Mouse (Mus musculus) erythroblast, adult 5-6 weeks (primary cell): ENCODE results near the gene H2-T24. TPM values are rescaled to one million over a fixed set of nuclear protein-coding genes. Genes with fewer than 3 reads are reported as not detected.
"Not testable (repeated sequence)": the region's sequence is repeated elsewhere in the genome, so short reads cannot be mapped to it uniquely, and the experiment has no call there.

Experiments
- ATAC-seq: replicated peaks from 2 replicates; pipeline ENCODE4 v1.8.0; 2016; ENCODE audit warnings: moderate number of reproducible peaks, mild to moderate bottlenecking, moderate TSS enrichment, inconsistent platforms; ENCODE audit not compliant: poor library complexity, low FRiP score, severe bottlenecking
- total RNA-seq, 2 experiments: library from RNA; stranded (forward) in 1 of 2; stranded (reverse) in 1 of 2; fragments of 150-400 nt in 1 of 2; fragments of 200-764, 138-1000 nt in 1 of 2; gene quantifications; 2 replicates each; pipeline versions ENCODE4 v1.2.3 to v1.2.4; 2015 to 2017; ENCODE audit warnings: low replicate concordance in 2 of 2

The H2-T24 gene
- total RNA-seq, 2 experiments from 2014 or later: 161 to 609 TPM

DNA sequence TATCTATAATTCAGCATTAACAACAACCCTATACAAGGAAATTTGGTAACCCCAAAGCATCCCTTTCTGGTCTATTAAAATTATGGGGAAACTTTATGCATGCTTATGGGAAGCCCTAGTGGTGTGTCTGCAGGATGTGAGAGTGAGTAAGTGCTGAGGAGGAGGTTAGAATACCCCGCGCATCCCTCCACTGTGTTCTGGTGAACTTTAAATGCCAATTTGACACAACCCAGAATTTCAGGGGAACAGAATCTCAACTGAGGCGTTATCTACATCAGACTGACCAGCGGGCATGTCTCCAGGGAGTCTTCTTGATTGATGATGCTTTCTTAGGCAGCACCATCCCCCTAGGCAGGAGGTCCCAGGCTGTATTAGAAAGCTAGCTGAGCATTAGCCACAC is 5.5 kb upstream of the H2-T24 start:
- ATAC-seq: no peak

- no peak for ATAC-seq
These were observed 4.8 kb upstream of the H2-T24 start for GRCm38 (mm10) chr17:36025197-36025596.

- peak; percentile 38 for ATAC-seq
These were observed 3.6 kb upstream of the H2-T24 start for GRCm38 (mm10) chr17:36023710-36024654.

DNA sequence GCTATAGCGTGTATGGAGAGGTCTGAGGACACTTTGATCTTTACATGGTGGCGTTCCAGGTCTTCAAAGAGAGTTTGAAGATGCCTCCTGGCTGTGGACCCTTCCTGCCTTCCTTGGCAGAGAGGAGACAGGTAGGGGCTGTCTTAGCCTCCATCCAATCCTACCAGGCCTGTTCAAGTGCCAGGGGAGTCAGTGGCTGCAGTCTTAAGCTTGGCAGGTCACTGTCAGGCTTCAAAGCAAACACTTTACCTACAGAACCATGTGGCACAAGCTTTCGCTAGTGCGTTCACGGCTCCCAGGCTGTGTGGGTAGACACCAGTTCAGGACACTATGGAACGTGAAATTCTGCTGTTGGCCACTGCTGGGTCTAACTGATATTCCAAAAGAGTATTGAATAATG is 2.6 kb upstream of the H2-T24 start:
- no peak for ATAC-seq

DNA sequence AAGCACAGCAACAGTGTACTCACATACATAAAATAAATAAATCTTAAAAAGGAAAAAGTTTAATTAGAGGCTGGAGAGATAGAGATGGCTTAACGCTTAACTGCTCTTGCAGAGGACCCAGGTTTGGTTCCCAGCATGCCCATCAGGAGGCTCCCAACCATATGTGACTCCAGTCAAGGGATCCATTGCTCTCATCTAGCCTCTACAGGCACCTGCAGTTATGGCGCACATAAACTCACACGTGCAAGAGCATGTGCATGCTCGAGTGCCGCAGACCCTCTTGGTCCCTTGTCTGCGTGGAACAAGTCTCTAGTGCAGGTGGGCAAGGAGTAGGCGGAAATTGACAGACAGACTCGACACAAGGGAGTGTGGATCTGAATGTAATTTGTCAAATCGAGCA is 1.7 kb upstream of the H2-T24 start:
- no peak for ATAC-seq

DNA sequence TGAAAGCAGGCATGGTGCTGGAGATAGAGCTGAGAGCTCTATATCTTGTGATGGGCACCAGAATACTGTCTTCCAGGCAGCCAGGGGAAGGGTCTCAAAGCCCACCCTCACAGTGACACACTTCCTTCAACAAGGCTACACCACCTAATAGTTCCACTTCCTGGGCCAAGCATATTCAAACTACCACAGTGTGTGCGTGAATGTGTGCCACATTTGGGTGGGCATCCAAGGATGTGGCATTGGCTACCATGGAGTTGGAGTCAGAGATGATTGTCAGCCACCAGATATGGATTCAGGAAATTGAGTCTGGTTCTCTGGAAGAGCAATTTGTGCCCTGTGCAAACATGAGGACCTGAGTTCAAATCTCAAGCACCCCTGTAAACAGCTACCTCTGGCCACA is 949 bp upstream of the H2-T24 start:
- ATAC-seq: no peak

GRCm38 (mm10) chr17:36019519-36019918 is 841 bp downstream of the H2-T24 start:
- ATAC-seq: no peak

DNA sequence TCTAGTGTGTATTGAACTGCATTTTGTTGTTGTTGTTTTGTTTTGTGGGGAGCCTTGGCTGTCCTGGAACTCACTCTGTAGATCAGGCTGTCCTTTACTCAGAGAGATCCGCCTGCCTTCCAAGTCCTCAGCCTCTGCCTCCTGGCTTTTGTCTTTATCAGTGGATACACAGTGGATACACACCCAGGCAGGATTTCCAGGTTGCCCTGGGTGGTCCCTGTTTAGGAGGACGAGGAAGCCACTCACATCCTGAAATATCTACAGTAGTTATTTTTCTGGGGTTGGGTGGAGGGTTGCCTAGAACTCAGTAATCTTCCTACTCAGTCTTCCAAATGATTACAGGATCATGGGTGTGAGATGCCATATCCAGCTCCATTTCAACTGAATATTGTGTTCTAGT is 1.4 kb downstream of the H2-T24 start:
- ATAC-seq: no peak

DNA sequence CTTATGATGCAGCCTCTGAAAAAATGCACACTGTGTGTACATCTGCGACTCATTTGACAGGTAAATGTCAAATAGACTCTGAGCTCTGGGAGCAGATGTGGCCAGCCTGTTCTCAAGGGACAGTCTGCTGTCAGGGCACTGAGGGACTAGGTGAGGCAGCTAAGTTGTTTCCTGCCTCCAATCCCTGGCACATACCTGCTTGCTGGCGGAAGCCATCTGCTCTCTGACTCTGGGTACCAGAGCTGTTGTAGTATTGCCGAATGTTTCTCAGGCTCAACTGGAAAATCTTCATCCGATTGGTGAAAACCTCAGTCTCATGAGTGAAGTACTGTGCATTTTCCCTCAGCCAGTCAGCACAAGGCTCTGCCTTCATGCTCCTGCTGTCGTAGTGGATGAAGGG is 3.3 kb downstream of the H2-T24 start:
- ATAC-seq: no peak

DNA sequence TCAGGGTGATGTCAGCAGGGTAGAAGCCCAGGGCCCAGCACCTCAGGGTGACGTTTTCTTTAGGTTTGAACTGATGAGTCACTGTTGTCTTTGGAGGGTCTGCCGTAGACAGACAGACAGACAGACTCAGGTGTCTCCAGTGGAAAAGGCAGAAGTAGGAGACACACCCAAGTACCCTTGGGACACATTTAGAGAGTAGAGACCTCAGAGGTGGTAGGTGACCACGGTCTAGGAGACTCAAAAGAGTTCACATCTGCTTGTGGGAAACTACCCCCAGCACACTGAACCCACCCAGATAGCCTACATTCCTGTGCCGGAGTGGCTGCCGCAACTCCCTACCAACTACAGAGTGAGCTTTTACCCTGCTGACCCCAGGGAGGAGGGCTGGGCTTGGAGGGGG is 5.4 kb downstream of the H2-T24 start:
- no peak for ATAC-seq

- not testable (repeated sequence) for ATAC-seq
These were observed 16.0 kb downstream of the H2-T24 start for GRCm38 (mm10) chr17:36004409-36004808.

DNA sequence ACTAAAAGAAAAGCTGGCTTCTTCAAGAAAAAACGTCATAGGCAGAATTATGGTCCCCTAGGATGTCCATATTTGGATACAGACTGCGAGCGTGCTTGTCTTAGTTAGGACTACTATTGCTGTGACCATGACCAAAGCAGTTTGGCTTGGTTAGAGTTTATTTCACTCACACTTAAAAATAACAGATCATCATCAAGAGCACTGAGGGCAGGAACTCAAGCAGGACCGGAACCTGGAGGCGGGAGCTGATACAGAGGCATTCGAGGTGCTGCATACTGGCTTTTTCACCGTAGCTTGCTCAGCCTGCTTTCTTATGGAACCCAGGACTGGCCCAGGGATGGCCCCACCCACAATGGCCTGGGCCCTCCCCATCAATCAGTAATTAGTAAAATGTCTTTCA is 17.0 kb downstream of the H2-T24 start:
- ATAC-seq: no peak

DNA sequence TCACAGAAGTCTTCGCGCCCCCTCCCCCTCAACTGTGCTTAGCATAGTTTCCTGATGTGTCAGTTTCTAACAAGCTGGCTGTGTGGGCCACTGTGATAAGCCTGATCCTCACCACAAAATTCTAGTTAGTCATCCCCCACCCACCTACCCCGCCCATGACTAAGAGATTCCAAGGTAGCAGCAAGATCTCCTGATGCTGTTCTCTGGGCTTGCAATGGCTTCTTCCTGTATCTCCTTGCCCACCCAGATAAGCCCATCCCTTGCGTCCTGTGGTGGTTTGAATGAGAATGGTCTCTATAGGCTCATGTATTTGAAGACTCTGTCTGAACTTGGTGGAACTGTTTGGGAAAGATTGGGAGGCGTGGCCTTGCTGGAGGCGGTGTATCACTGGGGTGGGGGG is 18.4 kb downstream of the H2-T24 start:
- peak; percentile 63 for ATAC-seq

DNA sequence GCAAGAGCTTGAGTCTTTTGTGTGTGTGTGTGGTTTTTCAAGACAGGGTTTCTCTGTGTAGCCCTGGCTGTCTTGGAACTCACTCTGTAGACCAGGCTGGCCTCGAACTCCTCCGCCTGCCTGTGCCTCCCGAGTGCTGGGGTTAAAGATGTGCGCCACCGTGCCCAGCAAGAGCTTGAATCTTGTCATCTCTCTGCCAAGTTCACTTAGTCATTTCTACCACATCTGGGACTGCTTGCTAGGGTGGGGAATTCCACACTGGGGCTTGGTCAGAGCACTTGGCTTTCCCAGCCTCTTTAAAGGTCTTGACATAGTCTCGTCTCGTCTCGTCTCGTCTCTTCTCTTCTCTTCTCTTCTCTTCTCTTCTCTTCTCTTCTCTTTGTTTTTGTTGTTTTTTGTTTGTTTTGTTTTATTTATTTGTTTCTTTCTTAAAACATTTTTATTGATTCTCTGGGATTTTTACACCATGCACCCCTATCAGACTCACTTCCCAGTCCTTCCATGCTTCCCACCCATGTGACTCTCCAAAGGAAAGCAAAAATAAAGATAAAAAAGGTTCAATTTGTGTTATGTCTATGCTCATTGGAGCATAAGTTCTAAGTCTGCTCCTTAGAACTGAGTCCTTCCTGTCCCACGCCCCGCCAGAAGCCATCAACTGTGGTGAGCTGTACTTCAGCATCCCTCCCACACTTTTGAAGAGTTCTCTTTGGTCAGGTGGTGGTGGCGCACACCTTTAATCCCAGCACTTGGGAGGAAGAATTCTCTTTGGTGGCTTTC is 19.1 kb downstream of the H2-T24 start:
- ATAC-seq: peak; percentile 43

DNA sequence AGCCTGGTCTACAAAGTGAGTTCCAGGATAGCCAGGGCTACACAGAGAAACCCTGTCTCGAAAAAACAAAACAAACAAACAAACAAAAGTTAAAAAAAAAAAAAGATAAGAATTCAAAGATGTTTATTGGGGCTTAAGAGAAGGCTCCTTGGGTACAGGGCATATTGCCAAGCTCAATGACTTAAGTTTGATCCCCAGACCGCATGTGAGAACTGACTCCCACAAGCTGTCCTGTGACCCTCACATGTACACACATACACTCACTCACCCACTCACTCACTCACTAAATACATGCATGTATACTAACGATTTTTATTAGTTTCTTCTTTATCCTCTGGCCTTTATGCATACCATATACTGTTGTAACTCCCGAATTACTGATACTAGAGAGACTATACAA is 20.0 kb downstream of the H2-T24 start:
- ATAC-seq: peak; percentile 32

GRCm38 (mm10) chr17:35999356-35999755 is 21.0 kb downstream of the H2-T24 start:
- no peak for ATAC-seq

- ATAC-seq: no peak
These were observed 21.6 kb downstream of the H2-T24 start for GRCm38 (mm10) chr17:35998545-35999305.

GRCm38 (mm10) chr17:35997713-35998510 is 22.4 kb downstream of the H2-T24 start:
- ATAC-seq: peak; percentile 59

DNA sequence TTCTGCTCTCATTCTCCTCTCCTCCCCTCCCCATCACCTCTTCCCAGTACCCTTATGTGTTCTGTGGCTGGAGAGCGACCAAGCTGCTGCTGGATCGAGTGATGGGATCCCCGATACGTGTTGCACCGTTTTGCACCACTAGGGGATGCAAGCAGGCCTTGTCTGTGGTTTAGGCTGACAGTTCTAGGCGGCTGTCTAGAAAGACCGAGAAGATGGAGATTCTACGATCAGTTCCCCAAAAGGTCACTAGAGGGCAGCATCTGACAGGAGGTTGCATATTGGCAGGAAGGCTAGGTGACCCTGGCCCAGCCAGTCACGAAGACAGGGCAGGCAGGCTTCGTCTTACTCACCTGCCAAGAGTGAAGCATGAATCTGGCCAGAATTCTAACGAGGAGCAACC is 23.4 kb downstream of the H2-T24 start:
- peak; percentile 50 for ATAC-seq

DNA sequence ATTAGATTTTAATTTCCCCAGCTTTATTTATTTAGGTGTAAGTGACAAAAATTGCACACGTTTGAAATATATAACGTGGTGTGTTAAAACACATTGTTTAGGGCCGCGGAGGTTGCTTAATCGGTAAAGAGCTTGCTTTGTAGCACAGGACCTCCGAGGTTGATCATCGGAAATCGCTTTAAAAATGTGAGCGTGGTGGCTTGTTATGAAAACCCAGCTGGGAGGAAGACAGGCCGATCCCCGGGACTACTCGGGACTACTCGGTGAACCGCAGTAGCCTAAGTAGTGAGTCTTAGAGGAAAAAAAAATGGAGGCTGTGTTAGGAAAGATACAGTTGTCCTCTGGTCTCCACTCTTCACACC is 25.5 kb downstream of the H2-T24 start:
- no peak for ATAC-seq
